Mouse (Mus musculus) lung, postnatal 4 days (tissue): ENCODE measurements around the gene Ing1.
"Not testable (repeated sequence)": the region's sequence is repeated elsewhere in the genome, so short reads cannot be mapped to it uniquely, and the experiment has no call there.

Source experiments
- DNase-seq, 2 experiments: peaks; one replicate each; pipeline ENCODE4 v3.0.0; 2021

The Ing1 gene

DNA sequence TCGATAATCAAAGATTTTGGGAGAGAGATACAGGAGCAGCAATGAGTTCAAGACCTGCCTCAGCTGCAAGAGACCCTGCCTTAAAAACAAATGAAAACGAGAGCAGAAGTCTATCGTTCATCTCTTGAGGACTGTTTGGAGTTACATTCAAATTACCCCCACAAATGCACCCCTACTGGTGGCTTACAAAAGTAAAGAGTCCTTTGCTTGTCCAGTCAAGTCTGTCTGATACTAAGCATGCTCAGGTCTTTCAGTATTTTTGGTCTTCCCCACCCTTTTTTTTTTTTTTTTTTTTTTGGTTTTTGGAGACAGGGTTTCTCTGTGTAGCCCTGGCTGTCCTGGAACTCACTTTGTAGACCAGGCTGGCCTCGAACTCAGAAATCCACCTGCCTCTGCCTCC, 3.9 kb upstream of the Ing1 start:
- DNase-seq = not testable (repeated sequence)

DNA sequence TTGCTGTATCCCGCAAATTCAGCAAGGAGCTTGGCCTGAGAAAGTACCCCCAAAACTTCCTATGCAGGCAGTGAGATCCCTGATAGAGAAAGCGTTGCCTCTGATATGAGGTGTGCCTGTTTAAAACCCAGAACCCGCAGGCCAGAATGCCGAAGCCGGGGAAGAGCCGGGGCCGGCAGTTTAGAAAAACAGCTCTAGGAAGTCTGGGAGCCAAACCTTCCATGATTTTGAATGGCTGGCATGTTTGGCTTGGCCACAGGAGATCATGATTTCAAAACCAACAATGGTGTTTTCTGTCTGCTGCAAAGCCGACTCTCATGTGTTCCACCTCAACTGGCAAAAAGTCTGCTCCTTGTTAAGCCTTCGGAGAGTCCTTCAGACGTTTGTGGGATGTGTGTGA, 3.0 kb upstream of the Ing1 start:
- DNase-seq = no peak

DNA sequence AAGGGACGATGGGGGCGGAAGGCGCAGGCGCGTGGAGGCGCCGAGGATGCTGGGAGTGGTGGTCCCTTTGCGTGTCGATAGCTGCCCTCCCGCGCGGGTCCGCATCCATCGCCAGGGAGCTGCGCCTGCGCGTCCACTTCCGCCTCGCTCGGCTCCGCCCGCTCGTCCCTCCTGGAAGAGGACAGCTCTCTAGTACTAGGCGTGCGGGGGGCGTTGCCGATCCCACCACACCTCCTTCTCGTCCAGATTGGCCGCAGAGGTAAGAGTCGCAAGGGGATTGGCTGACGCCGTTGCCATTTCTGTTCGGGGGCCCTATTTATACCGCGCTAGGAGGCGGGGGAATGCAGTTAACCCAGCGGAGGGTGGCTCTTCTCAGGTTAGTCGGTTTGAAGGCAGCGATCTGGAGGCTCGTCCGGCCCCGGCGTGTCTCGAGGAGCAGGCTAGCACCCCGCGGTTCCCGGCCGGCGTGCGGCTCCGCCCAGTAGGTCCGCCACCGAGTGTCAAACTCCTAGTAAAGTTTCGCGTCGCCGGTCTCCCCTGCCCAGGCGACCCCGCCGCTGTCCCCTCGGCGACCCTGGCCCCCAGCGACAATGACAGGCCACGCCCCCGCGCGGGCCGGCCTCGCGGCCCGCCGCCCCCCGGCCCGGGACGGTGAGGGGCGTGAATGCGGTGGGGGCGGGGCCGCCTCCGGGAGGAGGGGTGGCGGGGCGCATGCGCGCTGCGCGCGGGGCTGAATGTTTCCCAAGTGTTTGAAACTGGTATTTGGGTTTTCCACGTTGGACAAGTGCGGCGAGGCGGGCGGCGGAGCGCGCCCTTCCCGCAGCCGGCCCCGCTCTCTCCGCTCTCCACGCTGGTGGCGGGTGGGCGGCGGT, 585 bp downstream of the Ing1 start:
- peak; percentile 99 to 100 for DNase-seq

DNA sequence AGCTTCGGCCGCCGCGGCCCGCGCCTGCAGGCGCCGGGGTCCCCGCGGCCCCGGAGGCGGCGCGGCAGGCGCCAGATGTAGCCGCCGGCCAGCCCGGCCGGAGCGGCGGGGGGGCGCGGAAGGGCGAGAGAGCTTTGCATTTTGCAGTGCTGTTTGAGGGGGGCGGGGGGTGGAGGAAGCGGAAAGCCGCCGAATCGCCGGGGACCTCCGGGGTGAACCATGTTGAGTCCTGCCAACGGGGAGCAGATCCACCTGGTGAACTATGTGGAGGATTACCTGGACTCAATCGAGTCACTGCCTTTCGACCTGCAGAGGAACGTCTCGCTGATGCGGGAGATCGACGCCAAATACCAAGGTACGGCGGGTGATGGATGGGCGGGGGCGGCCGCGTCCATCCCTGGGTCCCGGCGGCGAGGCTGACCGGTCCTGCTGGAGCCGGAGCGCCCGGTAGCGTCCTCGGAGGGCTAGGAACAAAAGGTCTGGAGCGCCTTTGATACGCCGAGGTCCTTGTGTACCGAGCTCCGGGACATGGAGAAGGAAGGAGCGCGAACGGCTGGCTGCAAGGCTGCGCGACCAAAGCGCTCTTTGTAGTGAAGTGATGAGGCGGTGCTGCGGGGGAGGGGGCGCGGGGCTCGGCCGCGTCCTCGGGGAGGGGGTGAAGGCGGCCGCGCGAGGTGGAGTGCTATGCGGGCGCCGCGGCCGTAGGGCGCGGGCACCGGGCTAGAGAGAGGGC, 1.5 kb downstream of the Ing1 start:
- DNase-seq = peak; percentile 56 to 64

DNA sequence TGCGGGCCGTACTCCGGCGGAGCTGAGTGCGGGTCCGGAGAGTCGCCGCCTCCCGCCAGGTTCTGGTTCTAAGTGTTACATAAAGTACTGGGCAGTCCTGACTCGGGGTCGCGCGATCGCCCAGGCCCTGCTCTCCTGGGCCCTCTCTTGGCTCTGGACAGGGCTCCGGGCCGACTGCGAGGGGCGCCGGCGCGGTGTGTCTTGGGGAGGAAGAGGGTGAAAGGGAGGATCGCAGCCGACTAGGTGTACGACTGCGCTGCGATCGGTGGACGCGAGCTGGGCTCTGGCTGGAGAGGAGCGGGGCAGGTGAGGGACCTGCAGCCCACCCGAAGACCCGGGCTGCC, 2.0 kb downstream of the Ing1 start:
- no peak for DNase-seq

DNA sequence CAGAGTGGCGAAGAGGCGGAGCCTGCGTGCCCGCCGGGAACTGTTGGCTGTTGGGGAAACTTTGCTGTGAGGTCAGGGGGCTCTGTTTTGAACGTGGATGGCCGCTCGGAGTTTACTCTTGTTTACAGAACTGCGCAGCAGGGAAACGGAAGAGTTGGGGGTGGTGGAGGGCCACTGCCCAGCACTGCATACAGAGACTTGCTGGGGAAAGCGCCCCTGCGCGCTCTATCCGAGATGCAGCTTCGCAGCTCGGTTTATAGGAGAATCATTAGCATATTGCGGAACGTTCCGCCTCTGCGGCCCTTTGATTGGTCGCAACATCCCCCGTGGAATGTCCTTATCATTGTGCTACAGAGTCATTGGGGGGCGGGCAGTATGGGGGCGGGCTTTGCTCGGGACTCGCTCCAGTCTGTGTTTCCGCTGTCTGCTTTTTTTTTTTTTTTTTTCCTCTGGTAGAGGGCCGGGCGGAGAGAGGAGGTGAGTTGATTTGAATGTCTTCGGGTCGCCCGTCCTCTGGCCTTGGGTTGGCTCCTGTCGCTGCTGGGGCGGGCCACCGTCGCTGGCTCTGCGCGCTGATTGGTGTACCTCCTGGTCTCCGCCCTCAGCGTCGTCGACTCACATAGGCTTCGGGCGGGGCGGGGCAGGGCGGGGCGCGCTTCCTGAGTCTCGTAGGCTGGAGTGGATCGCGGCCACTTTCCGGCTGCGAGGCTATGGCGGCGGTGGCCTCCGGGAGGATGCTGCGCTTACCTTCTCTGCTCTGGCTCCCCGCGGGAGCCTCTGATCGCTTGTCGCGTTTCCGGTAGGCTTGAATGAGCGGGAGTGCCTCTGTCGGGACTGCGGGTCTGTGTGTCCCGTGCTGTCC, 2.6 kb downstream of the Ing1 start:
- peak; percentile 98 to 99 for DNase-seq

DNA sequence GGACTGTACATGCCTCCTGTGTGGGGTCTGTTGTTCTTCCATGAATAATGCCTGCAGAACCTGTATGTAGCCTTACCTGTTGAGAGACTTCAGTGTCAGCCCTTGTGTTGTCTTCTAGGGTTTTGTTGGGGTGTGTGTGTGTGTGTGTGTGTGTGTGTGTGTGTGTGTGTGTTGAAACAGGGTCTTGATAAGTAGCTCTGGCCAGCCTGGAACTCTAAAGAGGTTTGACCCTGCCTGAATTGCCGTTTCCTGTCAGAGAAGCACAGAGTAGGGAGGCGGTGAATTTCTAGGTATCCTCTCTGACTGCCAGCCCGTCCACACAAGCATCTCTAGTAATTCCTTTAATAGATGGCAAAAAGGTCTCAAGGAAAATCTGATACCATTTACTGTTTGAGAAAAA, 4.1 kb downstream of the Ing1 start:
- DNase-seq = no peak

DNA sequence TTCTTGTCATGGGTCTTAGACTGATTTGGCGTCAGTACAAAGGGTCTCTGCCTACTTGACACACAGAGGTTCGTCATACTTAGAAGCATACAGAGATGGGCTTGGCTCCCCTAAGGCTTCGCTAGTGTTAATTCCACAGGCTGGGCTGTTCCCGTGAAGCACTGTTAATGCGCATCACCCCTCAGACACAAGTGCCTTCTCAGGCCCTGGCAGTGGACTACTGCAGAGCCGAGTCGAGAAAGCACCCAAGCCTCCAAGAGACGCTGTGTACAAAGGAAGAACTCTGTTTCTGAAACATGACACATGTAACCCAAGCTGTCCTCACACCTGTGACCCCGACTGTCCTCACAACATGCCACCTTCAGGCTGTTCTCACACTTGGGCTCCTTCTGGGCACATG, 4.8 kb downstream of the Ing1 start:
- DNase-seq = no peak

DNA sequence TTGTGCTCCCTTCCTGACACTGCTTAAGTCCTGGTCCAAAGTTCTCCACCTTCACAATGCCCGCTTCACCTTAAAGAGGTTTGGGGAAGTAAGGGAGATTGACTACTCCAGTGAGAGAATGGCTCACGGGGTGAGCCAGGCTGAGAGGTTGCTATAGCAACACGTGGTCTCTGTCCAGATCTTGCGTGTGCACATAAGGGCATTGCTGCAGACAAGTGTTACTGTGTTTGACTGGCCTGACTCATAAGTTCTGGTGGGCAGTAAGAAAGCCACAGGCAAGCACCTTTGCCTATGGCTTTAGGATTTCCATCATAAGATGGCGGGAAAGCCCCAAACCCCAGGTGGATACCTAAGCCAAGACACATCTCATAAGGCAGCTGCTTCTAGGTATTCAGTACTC, 8.9 kb downstream of the Ing1 start:
- DNase-seq = no peak

DNA sequence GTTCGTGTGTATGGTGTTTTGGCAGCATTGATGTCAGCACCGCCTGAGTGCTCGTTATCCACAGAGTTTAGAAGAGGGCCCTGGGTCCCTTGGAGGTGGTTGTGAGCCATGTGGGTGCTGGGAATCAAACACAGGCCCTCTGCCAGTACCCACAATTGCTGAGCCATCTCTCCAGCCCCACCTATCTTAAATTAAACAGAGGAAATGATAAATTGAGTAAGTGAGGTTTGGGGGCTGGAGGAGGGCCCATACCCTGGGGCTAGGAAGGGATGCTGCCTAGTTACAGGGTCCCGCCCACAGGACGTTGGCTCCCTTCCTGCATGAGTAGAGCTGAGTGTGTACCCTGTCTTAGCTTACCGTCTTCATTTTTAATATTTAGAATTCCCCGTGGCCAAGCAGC, 9.3 kb downstream of the Ing1 start:
- DNase-seq = no peak

DNA sequence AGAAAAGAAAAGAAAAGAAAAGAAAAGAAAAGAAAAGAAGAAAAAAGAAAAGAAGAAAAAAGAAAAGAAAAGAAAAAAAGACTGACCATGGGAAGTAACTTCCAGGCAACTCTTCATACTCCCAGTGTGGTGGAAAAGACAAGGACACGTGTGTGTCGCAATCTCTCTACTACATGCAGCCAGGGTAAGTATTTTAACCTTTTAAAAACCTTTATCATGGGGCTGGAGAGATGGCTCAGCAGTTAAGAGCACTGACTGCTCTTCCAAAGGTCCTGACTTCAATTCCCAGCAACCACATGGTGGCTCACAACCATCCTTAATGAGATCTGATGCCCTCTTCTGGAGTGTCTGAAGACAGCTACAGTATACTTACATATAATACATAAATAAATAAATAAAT, 12.8 kb downstream of the Ing1 start:
- not testable (repeated sequence) for DNase-seq

DNA sequence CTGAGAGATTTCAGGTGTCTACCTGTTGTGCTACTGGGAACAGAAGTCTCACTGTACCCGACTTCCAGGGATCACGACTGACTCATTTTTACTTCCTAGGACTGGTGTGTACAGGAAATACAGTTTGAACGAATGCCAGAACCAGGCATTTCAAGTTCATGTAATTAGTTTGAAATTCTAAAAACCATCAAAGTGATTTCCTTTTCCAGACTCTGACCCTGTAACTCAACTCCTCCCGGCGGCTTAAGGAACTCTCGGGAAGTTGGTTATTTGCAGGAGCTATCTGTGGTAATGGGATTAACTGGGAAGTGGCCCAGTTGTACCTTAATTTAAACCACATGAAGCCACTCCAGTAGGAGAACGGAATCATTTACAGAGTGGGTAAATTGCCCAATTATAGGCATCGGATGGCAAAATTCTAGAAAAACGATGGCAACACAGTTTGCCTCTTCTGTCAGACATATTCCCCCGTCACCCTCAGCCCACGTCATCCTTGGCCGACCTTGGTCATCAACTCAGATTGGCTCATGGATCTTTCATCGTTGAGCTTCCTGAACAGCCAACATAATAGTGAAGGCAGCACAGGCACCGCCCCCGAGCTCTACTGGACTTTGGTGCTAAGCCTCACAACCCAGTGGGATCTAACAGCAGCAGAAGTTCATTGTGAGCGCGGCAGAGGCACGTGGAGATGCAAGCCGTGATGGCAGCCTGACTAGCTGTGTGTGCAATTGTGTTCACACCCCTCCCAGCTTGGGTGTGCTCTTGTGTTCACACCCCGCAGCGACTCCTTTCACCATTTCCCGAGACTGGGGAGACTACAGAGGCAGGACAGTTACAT, 14.1 kb downstream of the Ing1 start:
- DNase-seq = no peak

DNA sequence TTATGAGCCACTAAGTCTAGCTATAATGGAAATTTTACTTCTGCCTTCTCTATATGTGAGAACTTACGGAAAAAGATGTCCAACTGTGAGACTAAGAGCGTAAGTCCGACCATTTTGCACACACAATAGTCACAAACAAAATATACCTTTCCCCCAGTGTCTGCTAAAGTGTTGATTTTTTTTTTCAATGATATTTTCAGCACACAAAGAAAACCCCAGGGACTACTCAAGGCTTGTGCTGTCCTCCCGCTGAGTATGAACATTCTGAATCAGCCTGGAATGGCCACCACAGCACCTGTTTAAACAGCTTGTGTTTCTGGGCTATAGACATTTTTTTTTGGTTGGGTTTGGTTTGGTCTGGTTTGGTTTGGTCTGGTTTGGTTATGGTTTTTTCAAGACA, 15.4 kb downstream of the Ing1 start:
- DNase-seq = no peak

DNA sequence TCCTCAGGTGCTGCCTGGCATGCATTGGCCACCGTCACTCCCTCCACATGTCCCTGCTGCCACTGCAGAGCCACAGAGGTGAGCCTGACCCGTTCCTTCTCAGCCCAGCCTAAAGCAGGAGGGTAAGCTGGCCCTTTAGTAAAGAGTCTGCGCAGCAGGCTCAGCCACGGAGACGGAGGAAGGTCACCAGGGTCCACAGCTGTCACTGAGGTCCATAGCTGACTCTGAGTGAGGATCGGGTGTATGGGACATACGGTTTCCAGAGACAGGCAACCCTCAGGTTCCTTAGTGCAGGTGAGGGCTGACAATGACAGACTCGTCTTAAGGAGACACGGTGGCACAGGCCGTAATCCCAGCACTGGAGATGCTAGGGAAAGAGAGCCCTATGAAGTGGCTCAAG, 16.6 kb downstream of the Ing1 start:
- DNase-seq = no peak

DNA sequence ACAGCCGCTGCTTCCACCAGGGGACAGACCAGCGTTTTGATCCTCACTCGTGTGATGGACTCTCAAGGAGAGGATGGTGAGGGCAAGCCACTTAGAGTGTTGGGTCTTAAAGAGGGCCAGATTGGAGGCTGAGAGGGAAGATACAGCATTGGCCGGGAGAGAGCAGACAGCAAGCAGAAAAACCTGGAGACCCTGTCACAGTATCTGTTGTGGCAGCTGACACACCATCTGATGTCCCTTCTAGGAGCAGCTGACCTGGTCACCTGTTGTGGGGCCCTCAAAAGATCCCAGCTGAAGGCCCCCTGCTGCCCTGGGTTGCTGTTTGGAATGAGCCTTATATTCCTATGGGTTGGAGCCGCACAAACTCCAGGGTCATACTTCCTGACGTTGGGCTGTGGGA, 17.1 kb downstream of the Ing1 start:
- no peak for DNase-seq

DNA sequence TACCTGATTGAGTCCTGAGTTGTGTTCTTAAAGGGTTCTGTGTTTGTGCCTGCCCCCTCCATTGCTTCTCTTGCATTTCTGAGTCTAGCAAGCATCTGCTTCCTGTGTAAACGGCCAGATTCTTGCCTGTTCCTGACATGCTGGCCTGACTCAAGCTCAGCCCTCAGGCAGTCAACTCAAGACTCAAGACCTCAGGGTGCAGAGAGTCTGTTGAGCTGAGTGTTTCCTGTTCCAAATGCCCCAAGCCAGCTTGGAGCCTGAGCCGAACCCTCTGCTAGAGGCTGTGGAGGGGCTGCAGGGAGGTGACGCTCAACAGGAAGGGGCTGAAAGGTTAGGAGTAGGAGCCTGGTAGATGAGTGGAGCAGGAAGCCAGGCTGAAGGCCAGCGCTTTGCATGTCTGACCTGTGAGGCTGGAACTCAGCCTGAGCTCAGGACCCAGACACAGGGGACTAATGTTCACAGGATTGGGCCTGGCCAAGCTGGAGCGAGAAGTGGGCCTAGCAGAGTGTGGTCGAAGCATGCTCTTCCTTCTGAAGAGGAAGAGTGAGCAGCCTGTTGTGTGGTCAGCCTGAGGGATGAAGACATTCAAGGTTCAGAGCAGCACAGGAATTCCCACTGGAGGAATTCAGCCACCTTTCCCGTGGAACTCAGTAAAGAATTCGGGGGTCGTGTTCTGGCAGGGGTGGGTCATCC, 19.7 kb downstream of the Ing1 start:
- peak in 1 of 2 experiments; percentile 42 for DNase-seq

DNA sequence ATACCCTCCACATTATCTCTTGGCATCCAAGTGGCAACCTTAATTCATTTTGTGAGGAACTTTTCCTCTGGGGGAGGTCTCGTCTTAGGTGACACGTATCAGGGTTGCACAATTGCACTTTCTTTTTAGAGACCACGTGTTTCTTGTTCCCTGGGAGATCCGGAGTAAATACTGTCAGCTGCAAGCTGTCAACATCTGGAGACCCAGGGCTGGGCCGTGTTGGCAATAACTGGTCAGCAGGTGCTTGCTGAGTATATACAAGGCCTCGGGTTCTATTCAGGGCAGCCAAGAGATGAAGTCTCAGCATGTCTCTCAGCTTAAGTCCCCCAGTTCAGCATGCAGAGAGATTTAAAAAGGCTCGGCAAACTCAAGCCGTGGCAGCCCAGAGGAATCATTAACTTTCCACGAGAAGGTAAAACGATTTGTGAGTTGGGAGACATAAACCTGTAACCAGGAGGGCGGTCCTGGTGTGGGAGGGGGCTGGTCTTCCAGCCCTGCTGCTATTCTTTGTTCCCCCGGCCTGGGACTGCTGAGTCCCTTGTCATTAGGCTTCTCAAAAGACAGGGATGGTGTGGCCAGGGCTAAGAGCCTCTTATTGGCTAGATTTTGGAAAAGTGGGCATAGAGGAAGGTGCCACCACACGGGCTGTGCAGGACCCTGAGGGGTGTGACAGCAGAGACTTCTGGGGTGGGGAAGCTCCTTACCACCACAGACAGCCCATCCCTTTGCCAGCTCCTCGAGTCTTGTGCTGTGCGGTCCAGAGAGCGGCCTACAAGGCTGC, 20.4 kb downstream of the Ing1 start:
- DNase-seq = no peak

DNA sequence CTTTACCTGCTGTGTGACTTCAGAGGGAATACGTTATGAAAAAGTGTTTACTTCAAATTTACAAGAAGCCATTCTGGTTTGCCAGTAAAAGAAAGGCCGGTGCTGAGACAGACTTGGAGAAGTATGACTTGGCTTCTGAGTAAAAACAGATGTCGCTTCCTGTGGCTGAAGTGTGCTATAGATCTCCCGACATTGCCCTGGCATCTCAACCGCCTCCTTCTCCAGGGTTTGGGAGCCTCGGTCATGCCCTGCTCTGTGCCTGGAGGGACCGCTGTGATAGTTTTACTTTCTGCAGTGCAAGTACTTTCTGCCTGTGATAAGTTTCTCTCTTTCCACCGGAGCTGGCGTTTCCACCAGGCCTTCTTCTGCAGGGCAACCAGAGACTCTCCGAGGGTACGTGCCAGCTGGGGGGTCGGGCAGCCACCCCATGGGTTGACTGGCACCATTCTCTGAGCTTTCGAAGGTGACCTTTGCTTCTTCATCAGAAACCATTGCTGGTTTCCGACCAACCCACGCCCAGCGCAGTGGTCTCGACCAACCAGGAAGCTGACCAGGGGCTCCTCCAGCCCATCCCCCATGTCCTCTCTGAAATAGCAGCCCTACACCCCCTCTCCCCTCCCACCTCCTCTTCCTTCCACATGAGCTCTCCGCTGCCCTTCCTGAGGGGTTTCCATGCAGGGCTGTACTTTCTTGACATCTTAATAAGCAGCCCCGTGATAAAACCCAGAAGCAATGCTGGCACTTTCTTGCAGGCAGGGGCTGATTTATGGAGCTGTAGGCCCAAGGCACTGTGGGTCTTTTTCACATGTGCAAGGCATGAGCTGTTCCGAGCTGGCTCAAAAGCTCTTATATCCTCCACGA, 30.4 kb downstream of the Ing1 start:
- DNase-seq = peak in 1 of 2 experiments; percentile 47

DNA sequence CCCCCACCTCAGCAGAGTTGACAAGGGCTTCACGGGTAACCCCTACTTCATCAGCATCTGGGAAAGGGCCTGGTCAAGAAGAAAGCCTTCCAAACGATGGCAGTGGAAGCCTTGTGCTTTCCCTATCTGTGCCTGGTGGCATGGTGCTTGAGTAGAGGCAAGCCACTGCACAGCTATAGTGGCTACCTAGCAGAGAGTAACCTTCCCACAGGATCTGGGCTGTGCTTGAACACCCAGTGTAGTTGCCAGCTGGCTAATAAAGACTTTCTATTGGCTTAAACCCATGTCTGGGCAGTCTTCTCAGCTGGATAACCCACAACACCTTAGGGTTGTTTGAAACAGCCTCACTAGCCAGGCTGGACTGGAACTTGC, 31.0 kb downstream of the Ing1 start:
- DNase-seq = no peak

DNA sequence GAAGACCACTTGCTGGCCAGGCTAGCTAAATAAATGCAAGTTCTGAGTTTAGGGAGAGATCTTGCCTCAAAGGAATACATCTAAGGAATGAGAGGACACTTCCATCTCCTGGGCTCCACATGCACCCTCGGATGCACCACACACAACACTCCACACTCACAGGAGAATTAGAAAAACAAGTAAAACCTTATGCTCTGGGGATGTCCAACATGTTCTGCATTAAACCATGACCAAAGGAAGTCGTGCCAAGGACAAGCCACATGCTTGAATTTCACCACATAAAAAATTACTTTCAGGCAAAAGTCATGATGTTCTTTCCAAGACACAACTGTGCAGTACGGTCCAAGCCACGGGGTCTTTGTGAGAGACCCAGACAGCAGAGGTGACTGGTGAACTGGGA, 36.5 kb downstream of the Ing1 start:
- no peak for DNase-seq
